Mouse (Mus musculus) lung, embryonic 14.5 days (tissue): ENCODE measurements around the gene Trim15. TPM values are rescaled to one million over a fixed set of nuclear protein-coding genes. Genes with fewer than 3 reads are reported as not detected.

ENCODE experiments used
- ATAC-seq: fragments of 200-750 bp; cut with Nextera tagmentation; 2 replicates; pipeline ENCODE4 v1.8.0; 2017; ENCODE audit warnings: mild to moderate bottlenecking, moderate TSS enrichment, moderate library complexity; ENCODE audit not compliant: insufficient read depth
- DNase-seq: peaks from one replicate; pipeline ENCODE4 v3.0.0-alpha.2; 2015
- H3K27ac ChIP-seq: fragments of 300-500 bp; sonication (generic); 2 replicates; pipeline ENCODE4 v1.5.1; 2014; ENCODE audit warnings: low read depth, mild to moderate bottlenecking, moderate library complexity
- H3K27me3 ChIP-seq: fragments of 300-500 bp; sonication (generic); 2 replicates; pipeline ENCODE4 v1.6.1; 2014; ENCODE audit warnings: low read length, control low read depth; ENCODE audit not compliant: insufficient read depth
- H3K36me3 ChIP-seq: fragments of 300-500 bp; sonication (generic); 2 replicates; pipeline ENCODE4 v1.6.1; 2014; ENCODE audit warnings: control low read depth; ENCODE audit not compliant: insufficient read depth
- H3K4me1 ChIP-seq: fragments of 300-500 bp; sonication (generic); 2 replicates; pipeline ENCODE4 v1.6.1; 2014; ENCODE audit warnings: antibody characterized with exemption, control low read depth; ENCODE audit not compliant: insufficient read depth
- H3K4me2 ChIP-seq: fragments of 300-500 bp; sonication (generic); 2 replicates; pipeline ENCODE4 v1.6.1; 2014; ENCODE audit warnings: mild to moderate bottlenecking
- H3K4me3 ChIP-seq: fragments of 300-500 bp; sonication (generic); 2 replicates; pipeline ENCODE4 v1.5.1; 2014; ENCODE audit warnings: low read depth, low read length
- H3K9ac ChIP-seq: fragments of 300-500 bp; sonication (generic); 2 replicates; pipeline ENCODE4 v1.6.1; 2014
- H3K9me3 ChIP-seq: fragments of 300-500 bp; sonication (generic); 2 replicates; pipeline ENCODE4 v1.6.1; 2016; ENCODE audit warnings: low read depth, low read length, control low read depth
- CTCF ChIP-seq: IDR thresholded peaks from 2 replicates; pipeline ENCODE4 v1.5.1; 2016; ENCODE audit warnings: antibody characterized with exemption, low read depth
- WGBS: fragments of 180-500 bp; shearing (Covaris S2); extraction: QIAGEN DNeasy Blood & Tissue Kit; methylation state at CpG from one replicate; pipeline ENCODE4 v1.1.7; 2014; 5-methylcytosine and 5-hydroxymethylcytosine counted together
- polyA plus RNA-seq: library from polyadenylated mRNA; unstranded; fragments of >200 nt; fragmentation: Nextera tagmentation; extraction: Ambion mirVana; gene quantifications from 2 replicates; pipeline ENCODE4 v1.2.1, GENCODE M21; 2014

Trim15 gene
- polyA plus RNA-seq, 1 experiment from 2014 or later, result 0.11 TPM

- no peak overlapping the region for H3K4me3 ChIP-seq
- no peak overlapping the region for H3K27ac ChIP-seq
- no peaks in the 10 kb centered on the region for H3K9me3 ChIP-seq
- ATAC-seq (no peak), DNase-seq (peak; percentile 28)
- 0 out of 2 replicates have a peak, but pooled peaks have one; percentile 15 for TF ChIP-seq CTCF
- no peaks in the 10 kb centered on the region for H3K4me1 ChIP-seq
- no peaks in the 10 kb centered on the region for H3K27me3 ChIP-seq
- H3K9ac ChIP-seq, result no peak overlapping the region
- no peak overlapping the region for H3K4me2 ChIP-seq
- H3K36me3 ChIP-seq, result no peaks in the 10 kb centered on the region
- 27% methylated on average over 1 of the region's 1 CpGs for WGBS
Observed at GRCm38 (mm10) chr17:36900691-36901090, 33.7 kb upstream of the Trim15 start.

- H3K36me3 ChIP-seq, result no peaks in the 10 kb centered on the region
- TF ChIP-seq CTCF, result no peak
- H3K4me3 ChIP-seq, result no peak overlapping the region
- no peak for DNase-seq
- H3K27me3 ChIP-seq, result no peaks in the 10 kb centered on the region
- no peak overlapping the region for H3K4me2 ChIP-seq
- no peak overlapping the region for H3K27ac ChIP-seq
- no peaks in the 10 kb centered on the region for H3K4me1 ChIP-seq
- 77% methylated on average over 5 of the region's 5 CpGs for WGBS
- no peaks in the 10 kb centered on the region for H3K9me3 ChIP-seq
- H3K9ac ChIP-seq, result no peak overlapping the region
- no peak for ATAC-seq
Observed at GRCm38 (mm10) chr17:36900001-36900400, 33.0 kb upstream of the Trim15 start.

DNA sequence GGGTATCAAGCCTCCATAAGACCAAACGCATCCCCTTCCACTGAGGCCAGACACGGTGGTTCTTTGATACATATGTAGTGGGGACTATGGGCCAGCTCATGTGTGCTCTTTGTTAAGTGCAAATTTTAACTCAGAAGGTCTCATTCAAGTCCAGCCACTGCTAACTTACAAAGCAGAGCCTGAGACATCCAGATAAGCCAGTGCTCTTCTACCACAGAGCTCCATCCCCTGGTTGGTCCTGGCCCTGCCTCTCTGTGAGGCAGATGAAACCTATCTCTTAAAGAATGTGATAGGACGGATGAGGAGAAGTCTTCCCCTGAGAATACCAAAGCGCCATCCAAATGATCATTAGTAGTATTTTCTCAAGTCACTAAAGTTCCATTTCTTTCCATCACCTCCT, 32.4 kb upstream of the Trim15 start:
- 79% methylated on average over 4 of the region's 4 CpGs for WGBS
- no peak for ATAC-seq
- H3K36me3 ChIP-seq, result no peaks in the 10 kb centered on the region
- no peak for TF ChIP-seq CTCF
- H3K4me2 ChIP-seq, result no peak overlapping the region
- H3K27ac ChIP-seq, result no peak overlapping the region
- no peaks in the 10 kb centered on the region for H3K27me3 ChIP-seq
- DNase-seq, result no peak
- no peaks in the 10 kb centered on the region for H3K4me1 ChIP-seq
- no peaks in the 10 kb centered on the region for H3K9me3 ChIP-seq
- H3K4me3 ChIP-seq, result no peak overlapping the region
- H3K9ac ChIP-seq, result no peak overlapping the region

DNA sequence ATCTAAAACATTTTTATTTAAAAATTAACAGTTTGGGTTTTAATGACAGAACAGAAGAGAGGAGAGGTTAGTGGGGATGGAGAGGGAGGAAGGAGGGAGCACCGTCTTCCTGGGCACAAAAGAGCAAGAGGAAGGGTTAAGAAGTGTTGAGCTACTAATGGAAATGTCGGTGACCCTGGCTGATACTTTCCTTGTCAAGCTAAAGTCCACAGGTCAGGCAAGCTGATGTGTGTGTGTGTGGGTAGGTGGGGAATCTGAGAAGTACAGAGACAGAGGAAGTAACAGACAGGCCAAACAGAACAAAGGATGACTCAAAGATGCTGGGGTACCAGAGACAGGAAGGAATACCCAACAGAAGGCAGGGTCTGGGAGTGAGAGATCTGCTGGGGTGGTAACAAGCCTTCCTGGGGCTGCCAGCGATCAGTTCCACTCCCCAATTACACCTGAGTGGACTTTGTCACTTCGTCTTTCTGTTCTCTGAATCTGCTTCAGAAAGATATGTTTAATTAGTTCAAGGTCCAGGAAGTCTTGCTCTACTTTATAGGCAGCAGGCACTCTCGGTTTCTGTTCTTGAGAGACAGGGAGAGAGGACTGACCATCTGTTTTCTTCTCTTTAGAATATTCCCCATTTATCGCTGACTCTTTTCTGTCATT, 30.7 kb upstream of the Trim15 start, which contains the start of gene Trim31:
Gene Trim31, plus strand, starts transcription at position 567 of the 654 bp plus-strand sequence.
- Histone ChIP-seq H3K9ac (no peak within 1 kb of the TSS), H3K36me3 (no peaks in the 10 kb centered on the region), H3K4me1 (no peaks in the 10 kb centered on the region), H3K9me3 (no peaks in the 10 kb centered on the region), H3K27ac (no peak within 1 kb of the TSS), H3K4me2 (no peak within 1 kb of the TSS), H3K27me3 (no peaks in the 10 kb centered on the region), H3K4me3 (no peak within 1 kb of the TSS)
- 54% methylated on average over 6 of the region's 6 CpGs for WGBS
- ATAC-seq (no peak), DNase-seq (no peak)
- no peak for TF ChIP-seq CTCF

- Histone ChIP-seq H3K27me3 (no peaks in the 10 kb centered on the region), H3K9me3 (no peaks in the 10 kb centered on the region), H3K36me3 (no peaks in the 10 kb centered on the region), H3K4me3 (no peak overlapping the region), H3K4me1 (no peaks in the 10 kb centered on the region), H3K27ac (no peak overlapping the region), H3K9ac (no peak overlapping the region), H3K4me2 (no peak overlapping the region)
- ATAC-seq (no peak), DNase-seq (no peak)
- TF ChIP-seq CTCF, result no peak
Observed at GRCm38 (mm10) chr17:36897065-36897464, 30.1 kb upstream of the Trim15 start.

DNA sequence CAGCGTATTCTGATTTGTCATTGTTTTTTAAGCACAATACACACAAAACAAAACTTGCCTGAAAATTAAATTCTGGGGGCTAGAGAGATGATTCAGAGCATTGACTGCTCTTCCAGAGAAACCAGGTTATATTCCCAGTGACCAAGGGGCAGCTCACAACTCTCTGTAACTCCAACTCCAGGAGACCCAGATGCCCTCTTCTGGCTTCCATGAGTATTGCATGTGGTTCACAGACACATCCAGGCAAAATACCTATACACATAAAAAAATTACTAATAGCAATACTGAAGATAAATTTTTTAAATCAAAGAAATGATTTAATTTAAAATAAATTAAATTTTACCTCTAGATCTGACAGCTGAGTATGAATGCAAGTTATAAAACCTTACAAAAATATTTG, 29.6 kb upstream of the Trim15 start:
- no peak overlapping the region for H3K4me3 ChIP-seq
- no peak overlapping the region for H3K4me2 ChIP-seq
- H3K9ac ChIP-seq, result no peak overlapping the region
- H3K27ac ChIP-seq, result no peak overlapping the region
- DNase-seq (peak; percentile 72), ATAC-seq (no peak)
- WGBS, result 78% methylated on average over 1 of the region's 1 CpGs
- H3K9me3 ChIP-seq, result no peaks in the 10 kb centered on the region
- H3K4me1 ChIP-seq, result no peaks in the 10 kb centered on the region
- no peaks in the 10 kb centered on the region for H3K27me3 ChIP-seq
- H3K36me3 ChIP-seq, result no peaks in the 10 kb centered on the region
- peak; percentile 66 for TF ChIP-seq CTCF

DNA sequence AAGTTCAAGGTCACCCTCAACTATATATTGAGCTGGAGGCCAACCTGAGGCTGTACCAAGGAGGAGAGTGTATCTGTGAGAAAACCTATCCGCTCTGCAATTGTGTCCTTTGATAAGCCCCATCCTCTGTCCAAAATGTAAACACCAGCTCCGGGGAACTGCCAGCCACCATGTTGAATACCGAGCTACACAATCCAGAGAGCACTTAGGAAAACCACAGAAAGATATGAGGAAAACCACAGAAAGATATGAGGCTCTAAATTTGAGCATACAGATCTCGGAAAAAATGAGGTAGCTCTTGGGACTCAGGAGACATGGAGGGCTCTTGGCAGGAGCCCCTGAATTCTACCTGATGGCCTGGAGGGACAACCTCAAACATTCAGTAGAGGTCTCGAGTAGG, 26.4 kb upstream of the Trim15 start:
- Histone ChIP-seq H3K9ac (no peak overlapping the region), H3K36me3 (no peaks in the 10 kb centered on the region), H3K4me1 (no peaks in the 10 kb centered on the region), H3K27me3 (no peaks in the 10 kb centered on the region), H3K27ac (no peak overlapping the region), H3K9me3 (no peaks in the 10 kb centered on the region), H3K4me2 (no peak overlapping the region), H3K4me3 (no peak overlapping the region)
- WGBS, result 38% methylated on average over 5 of the region's 5 CpGs
- DNase-seq, result no peak
- TF ChIP-seq CTCF, result no peak
- no peak for ATAC-seq
